Mouse (Mus musculus) kidney, embryonic 16.5 days (tissue): ENCODE measurements around the gene H2-Ke6. TPM values are rescaled to one million over a fixed set of nuclear protein-coding genes. Genes with fewer than 3 reads are reported as not detected.
"Not testable (repeated sequence)": the region's sequence is repeated elsewhere in the genome, so short reads cannot be mapped to it uniquely, and the experiment has no call there.

ENCODE experiments used
- ATAC-seq: fragments of 200-750 bp; cut with Nextera tagmentation; 2 replicates; pipeline ENCODE4 v1.8.0; 2017; ENCODE audit warnings: moderate TSS enrichment; ENCODE audit not compliant: low FRiP score, low TSS enrichment
- H3K27ac ChIP-seq: fragments of 300-500 bp; sonication (generic); 2 replicates; pipeline ENCODE4 v1.5.1; 2014; ENCODE audit warnings: low read length
- H3K27me3 ChIP-seq: fragments of 300-500 bp; sonication (generic); 2 replicates; pipeline ENCODE4 v1.6.1; 2014; ENCODE audit warnings: low read length, control low read depth, mixed read lengths; ENCODE audit not compliant: insufficient read depth
- H3K36me3 ChIP-seq: fragments of 300-500 bp; sonication (generic); 2 replicates; pipeline ENCODE4 v1.6.1; 2014; ENCODE audit warnings: low read length, control low read depth, mixed read lengths; ENCODE audit not compliant: insufficient read depth
- H3K4me1 ChIP-seq: fragments of 300-500 bp; sonication (generic); 2 replicates; pipeline ENCODE4 v1.6.1; 2014; ENCODE audit warnings: low read length, control low read depth, mixed read lengths; ENCODE audit not compliant: insufficient read depth
- H3K4me2 ChIP-seq: fragments of 300-500 bp; sonication (generic); replicated peaks from 2 replicates; pipeline ENCODE4 v1.6.1; 2014; ENCODE audit warnings: low read depth, low read length
- H3K4me3 ChIP-seq: fragments of 300-500 bp; sonication (generic); 2 replicates; pipeline ENCODE4 v1.5.1; 2014; ENCODE audit warnings: mild to moderate bottlenecking, low read length
- H3K9ac ChIP-seq: fragments of 300-500 bp; sonication (generic); replicated peaks from 2 replicates; pipeline ENCODE4 v1.6.1; 2014; ENCODE audit warnings: low read length
- H3K9me3 ChIP-seq: fragments of 300-500 bp; sonication (generic); 2 replicates; pipeline ENCODE4 v1.6.1; 2016; ENCODE audit warnings: low read length, control low read depth
- WGBS: fragments of 180-500 bp; shearing (Covaris S2); extraction: QIAGEN DNeasy Blood & Tissue Kit; methylation state at CpG from one replicate; pipeline ENCODE4 v1.1.7; 2014; 5-methylcytosine and 5-hydroxymethylcytosine counted together
- microRNA counts: library from miRNA; unstranded; fragments of <30 nt; microRNA quantifications from one replicate; lab custom pipeline; 2016
- microRNA-seq: library from miRNA; unstranded; fragments of <30 nt; microRNA quantifications from one replicate; pipeline ENCODE4, GENCODE M21; 2016
- polyA plus RNA-seq: library from polyadenylated mRNA; unstranded; fragments of >200 nt; fragmentation: Nextera tagmentation; extraction: Ambion mirVana; gene quantifications from 2 replicates; pipeline ENCODE4 v1.2.1, GENCODE M21; 2015

The H2-Ke6 gene
- polyA plus RNA-seq, 1 experiment from 2014 or later, result 52.9 TPM

- not testable (repeated sequence) for H3K4me3 ChIP-seq, H3K9me3 ChIP-seq
- WGBS, result 12% methylated on average over 8 of the region's 8 CpGs
Observed at GRCm38 (mm10) chr17:33982136-33982535, 45.7 kb downstream of the H2-Ke6 start.

GRCm38 (mm10) chr17:33981192-33981909 is 46.5 kb downstream of the H2-Ke6 start:
- H3K9me3 ChIP-seq, H3K36me3 ChIP-seq: not testable (repeated sequence)
- Histone ChIP-seq H3K9ac (peak overlapping the region; percentile 53), H3K4me3 (peak overlapping the region; percentile 49), H3K4me2 (peak overlapping the region; percentile 56), H3K27ac (peak overlapping the region; percentile 77), H3K27me3 (peaks cover 28% of the 10 kb centered on the region), H3K4me1 (peaks cover 14% of the 10 kb centered on the region)
- peak; percentile 90 for ATAC-seq
- under 1% methylated on average over 27 of the region's 27 CpGs for WGBS

More at GRCm38 (mm10) chr17:33982136-33982535, 45.7 kb downstream of the H2-Ke6 start:
- H3K27ac ChIP-seq, H3K36me3 ChIP-seq, H3K9ac ChIP-seq, ATAC-seq: not testable (repeated sequence)
- Histone ChIP-seq H3K4me2 (peak overlapping the region; percentile 56), H3K4me1 (peaks cover 14% of the 10 kb centered on the region), H3K27me3 (peaks cover 23% of the 10 kb centered on the region)

- H3K36me3 ChIP-seq, result no peaks in the 10 kb centered on the region
- no peak for ATAC-seq
- no peak overlapping the region for H3K4me3 ChIP-seq
- H3K9ac ChIP-seq, result no peak overlapping the region
- H3K27me3 ChIP-seq, result peaks cover 28% of the 10 kb centered on the region
- H3K27ac ChIP-seq, result no peak overlapping the region
- 70% methylated on average over 19 of the region's 19 CpGs for WGBS
- peaks cover 14% of the 10 kb centered on the region for H3K4me1 ChIP-seq
- no peaks in the 10 kb centered on the region for H3K9me3 ChIP-seq
- H3K4me2 ChIP-seq, result no peak overlapping the region
Observed at GRCm38 (mm10) chr17:33980181-33981035, 47.5 kb downstream of the H2-Ke6 start.

GRCm38 (mm10) chr17:33979512-33980050 is 48.3 kb downstream of the H2-Ke6 start:
- Histone ChIP-seq H3K27me3 (peaks cover 28% of the 10 kb centered on the region), H3K36me3 (no peaks in the 10 kb centered on the region), H3K4me2 (no peak overlapping the region), H3K9me3 (no peaks in the 10 kb centered on the region), H3K9ac (no peak overlapping the region), H3K4me1 (peaks cover 14% of the 10 kb centered on the region), H3K27ac (no peak overlapping the region), H3K4me3 (no peak overlapping the region)
- no peak for ATAC-seq
- 51% methylated on average over 6 of the region's 6 CpGs for WGBS

GRCm38 (mm10) chr17:33978631-33979031 is 49.2 kb downstream of the H2-Ke6 start:
- peaks cover 28% of the 10 kb centered on the region for H3K27me3 ChIP-seq
- H3K9ac ChIP-seq, result peak overlapping the region; percentile 43
- H3K4me2 ChIP-seq, result peak overlapping the region; percentile 66
- H3K4me3 ChIP-seq, result peak overlapping the region; percentile 43
- H3K4me1 ChIP-seq, result peaks cover 14% of the 10 kb centered on the region
- no peaks in the 10 kb centered on the region for H3K9me3 ChIP-seq
- no peak overlapping the region for H3K27ac ChIP-seq
- peak; percentile 82 for ATAC-seq
- under 1% methylated on average over 17 of the region's 17 CpGs for WGBS
- no peaks in the 10 kb centered on the region for H3K36me3 ChIP-seq

- Histone ChIP-seq H3K4me1 (peaks cover 14% of the 10 kb centered on the region), H3K27ac (no peak overlapping the region), H3K27me3 (peaks cover 31% of the 10 kb centered on the region), H3K4me2 (peak overlapping the region; percentile 66), H3K36me3 (no peaks in the 10 kb centered on the region), H3K4me3 (peak overlapping the region; percentile 43), H3K9ac (peak overlapping the region; percentile 43), H3K9me3 (no peaks in the 10 kb centered on the region)
- no peak for ATAC-seq
- under 1% methylated on average over 57 of the region's 57 CpGs for WGBS
Observed at GRCm38 (mm10) chr17:33977861-33978557, 49.9 kb downstream of the H2-Ke6 start.

MicroRNAs within 50 kb of the gene (microRNA counts, 519-probe panel; counts per million panel counts)
- 104 counts per million, percentile 35 among the panel's probes with 10 or more counts for microRNA mmu-miR-219 (lab: Ali Mortazavi, UCI)

Small RNA genes lying within 50 kb of the gene (microRNA-seq; reads per million reads assigned to microRNA genes)
- gene Mir219a-1 (not detected), gene Mir219c (not detected)

Other genes with a start within 250 kb of the H2-Ke6 start
- gene Angptl4, start 246.2 kb downstream of the H2-Ke6 start, polyA plus RNA-seq, result 28.4 and 29.5 TPM in 2 replicates
- gene Kank3, start 217.5 kb downstream of the H2-Ke6 start, polyA plus RNA-seq, result 65.0 and 73.5 TPM in 2 replicates
- gene Rps28, start 203.5 kb downstream of the H2-Ke6 start, polyA plus RNA-seq, result 796 and 818 TPM in 2 replicates
- gene Ndufa7, start 203.5 kb downstream of the H2-Ke6 start, polyA plus RNA-seq, result 480 and 498 TPM in 2 replicates
- gene Cd320, start 185.0 kb downstream of the H2-Ke6 start, polyA plus RNA-seq, result 120 and 122 TPM in 2 replicates
- gene Gm7029, start 154.2 kb downstream of the H2-Ke6 start, polyA plus RNA-seq, result not detected in 2 replicates
- 9.6 and 10.5 TPM in 2 replicates for gene Kifc1, start 137.4 kb downstream of the H2-Ke6 start, polyA plus RNA-seq
- gene Platr17, start 122.9 kb downstream of the H2-Ke6 start, polyA plus RNA-seq, result 0.22 TPM in 1 of 2 replicates, not detected in the other
- 59.9 and 60.1 TPM in 2 replicates for gene Daxx, start 118.6 kb downstream of the H2-Ke6 start, polyA plus RNA-seq
- 36.1 and 39.2 TPM in 2 replicates for gene Tapbp, start 112.2 kb downstream of the H2-Ke6 start, polyA plus RNA-seq
- 20.6 and 20.9 TPM in 2 replicates for gene Zbtb22, start 112.2 kb downstream of the H2-Ke6 start, polyA plus RNA-seq
- gene Rgl2, start 98.5 kb downstream of the H2-Ke6 start, polyA plus RNA-seq, result 35.9 and 38.0 TPM in 2 replicates
- 168 and 174 TPM in 2 replicates for gene Pfdn6, start 87.7 kb downstream of the H2-Ke6 start, polyA plus RNA-seq
- 32.7 and 37.7 TPM in 2 replicates for gene Wdr46, start 87.4 kb downstream of the H2-Ke6 start, polyA plus RNA-seq
- gene B3galt4, start 76.6 kb downstream of the H2-Ke6 start, polyA plus RNA-seq, result 6.2 and 6.9 TPM in 2 replicates
- gene Vps52, start 72.2 kb downstream of the H2-Ke6 start, polyA plus RNA-seq, result 51.9 and 54.7 TPM in 2 replicates
- 1,660 and 1,786 TPM in 2 replicates for gene Rps18, start 72.1 kb downstream of the H2-Ke6 start, polyA plus RNA-seq
- 31.5 and 32.7 TPM in 2 replicates for gene H2-K1, start 27.7 kb downstream of the H2-Ke6 start, polyA plus RNA-seq
- 14.7 and 18.7 TPM in 2 replicates for gene Ring1, start 3.4 kb downstream of the H2-Ke6 start, polyA plus RNA-seq
- 227 and 231 TPM in 2 replicates for gene Slc39a7, start 3.6 kb upstream of the H2-Ke6 start, polyA plus RNA-seq
- gene Rxrb, start 3.8 kb upstream of the H2-Ke6 start, polyA plus RNA-seq, result 52.7 and 56.7 TPM in 2 replicates
- gene Col11a2, start 11.4 kb upstream of the H2-Ke6 start, polyA plus RNA-seq, result 3.2 and 3.7 TPM in 2 replicates
- gene H2-Oa, start 64.3 kb upstream of the H2-Ke6 start, polyA plus RNA-seq, result 0.52 and 0.82 TPM in 2 replicates
- gene H2-DMa, start 91.5 kb upstream of the H2-Ke6 start, polyA plus RNA-seq, result 18.3 and 19.0 TPM in 2 replicates
- 117 and 134 TPM in 2 replicates for gene Brd2, start 94.6 kb upstream of the H2-Ke6 start, polyA plus RNA-seq
- gene H2-DMb2, start 115.2 kb upstream of the H2-Ke6 start, polyA plus RNA-seq, result 24.5 and 30.3 TPM in 2 replicates
- 7.2 and 8.6 TPM in 2 replicates for gene H2-DMb1, start 125.0 kb upstream of the H2-Ke6 start, polyA plus RNA-seq
- 4.7 and 5.5 TPM in 2 replicates for gene Tap1, start 159.5 kb upstream of the H2-Ke6 start, polyA plus RNA-seq
- gene Psmb9, start 159.7 kb upstream of the H2-Ke6 start, polyA plus RNA-seq, result 2.0 and 2.4 TPM in 2 replicates
- gene Psmb8, start 169.7 kb upstream of the H2-Ke6 start, polyA plus RNA-seq, result 6.4 and 7.2 TPM in 2 replicates
- 5.2 and 5.8 TPM in 2 replicates for gene Tap2, start 175.5 kb upstream of the H2-Ke6 start, polyA plus RNA-seq
- 0.14 and 0.27 TPM in 2 replicates for gene H2-Ob, start 210.8 kb upstream of the H2-Ke6 start, polyA plus RNA-seq
- 31.6 and 37.9 TPM in 2 replicates for gene H2-Ab1, start 229.6 kb upstream of the H2-Ke6 start, polyA plus RNA-seq